Mouse (Mus musculus): ENCODE measurements around the gene Znhit3.

Gene Znhit3

GRCm38 (mm10) chr11:84916053-84916702 is at the start of gene Znhit3:
Gene Znhit3 (minus strand): TSS chr11:84916366.
- peak; percentile 72 to 76 for DNase-seq

- no peak for DNase-seq
Observed at GRCm38 (mm10) chr11:84963556-84963955, 47.4 kb upstream of the Znhit3 start.

- no peak for DNase-seq
Observed at GRCm38 (mm10) chr11:84962536-84962935, 46.4 kb upstream of the Znhit3 start.

- no peak for DNase-seq
Observed at GRCm38 (mm10) chr11:84961571-84961970, 45.4 kb upstream of the Znhit3 start.

GRCm38 (mm10) chr11:84960780-84961179 is 44.6 kb upstream of the Znhit3 start:
- no peak for DNase-seq

- no peak for DNase-seq
Observed at GRCm38 (mm10) chr11:84960291-84960690, 44.1 kb upstream of the Znhit3 start.

GRCm38 (mm10) chr11:84959701-84960181 is 43.6 kb upstream of the Znhit3 start:
- no peak for DNase-seq

GRCm38 (mm10) chr11:84959181-84959580 is 43.0 kb upstream of the Znhit3 start:
- no peak for DNase-seq

- no peak for DNase-seq
Observed at GRCm38 (mm10) chr11:84958271-84958630, 42.1 kb upstream of the Znhit3 start.

- DNase-seq = no peak
Observed at GRCm38 (mm10) chr11:84957591-84958270, 41.6 kb upstream of the Znhit3 start, which contains the start of gene Car4. Gene Car4 (plus strand): TSS chr11:84957786.

GRCm38 (mm10) chr11:84957171-84957570 is 41.0 kb upstream of the Znhit3 start:
- no peak for DNase-seq

GRCm38 (mm10) chr11:84956400-84956799 is 40.2 kb upstream of the Znhit3 start:
- DNase-seq = no peak

- no peak for DNase-seq
Observed at GRCm38 (mm10) chr11:84952611-84953010, 36.4 kb upstream of the Znhit3 start.

GRCm38 (mm10) chr11:84948526-84948925 is 32.4 kb upstream of the Znhit3 start:
- DNase-seq = no peak

- DNase-seq = no peak
Observed at GRCm38 (mm10) chr11:84948114-84948513, 31.9 kb upstream of the Znhit3 start.

- DNase-seq = no peak
Observed at GRCm38 (mm10) chr11:84947206-84947605, 31.0 kb upstream of the Znhit3 start.

GRCm38 (mm10) chr11:84945841-84946240 is 29.7 kb upstream of the Znhit3 start:
- DNase-seq = no peak

GRCm38 (mm10) chr11:84944639-84945435 is 28.7 kb upstream of the Znhit3 start:
- DNase-seq = no peak

- peak; percentile 7 to 24 for DNase-seq
Observed at GRCm38 (mm10) chr11:84943948-84944347, 27.8 kb upstream of the Znhit3 start.

GRCm38 (mm10) chr11:84940140-84940539 is 24.0 kb upstream of the Znhit3 start:
- DNase-seq = no peak

GRCm38 (mm10) chr11:84939508-84940053 is 23.4 kb upstream of the Znhit3 start:
- no peak for DNase-seq

- no peak for DNase-seq
Observed at GRCm38 (mm10) chr11:84932261-84932660, 16.1 kb upstream of the Znhit3 start.

- DNase-seq = no peak
Observed at GRCm38 (mm10) chr11:84920981-84921380, 4.8 kb upstream of the Znhit3 start.

Measured in thymus, postnatal 36 days (tissue).